Mouse (Mus musculus) midbrain, postnatal 0 days (tissue): ENCODE measurements around the gene Gm47995. TPM values are rescaled to one million over a fixed set of nuclear protein-coding genes. Genes with fewer than 3 reads are reported as not detected.

Experiments used
- ATAC-seq: fragments of 200-750 bp; cut with Nextera tagmentation; 2 replicates; pipeline ENCODE4 v1.8.0; 2017; ENCODE audit warnings: moderate number of reproducible peaks, mild to moderate bottlenecking, moderate TSS enrichment, moderate library complexity; ENCODE audit not compliant: low FRiP score
- DNase-seq: peaks from one replicate; pipeline ENCODE4 v3.0.0-alpha.2; 2015; ENCODE audit warnings: low spot score
- H3K27ac ChIP-seq: fragments of 300-500 bp; sonication (generic); 2 replicates; pipeline ENCODE4 v1.5.1; 2014; ENCODE audit warnings: low read depth, mild to moderate bottlenecking, low read length, mixed read lengths
- H3K27me3 ChIP-seq: fragments of 300-500 bp; sonication (generic); 2 replicates; pipeline ENCODE4 v1.6.1; 2014; ENCODE audit warnings: low read length, control low read depth, mixed read lengths; ENCODE audit not compliant: insufficient read depth
- H3K36me3 ChIP-seq: fragments of 300-500 bp; sonication (generic); 2 replicates; pipeline ENCODE4 v1.6.1; 2014; ENCODE audit warnings: low read length, control low read depth, mixed read lengths; ENCODE audit not compliant: insufficient read depth
- H3K4me1 ChIP-seq: fragments of 300-500 bp; sonication (generic); 2 replicates; pipeline ENCODE4 v1.6.1; 2014; ENCODE audit warnings: mild to moderate bottlenecking, control low read depth, antibody characterized with exemption, low read length, mixed read lengths; ENCODE audit not compliant: insufficient read depth
- H3K4me2 ChIP-seq: fragments of 300-500 bp; sonication (generic); 2 replicates; pipeline ENCODE4 v1.6.1; 2014; ENCODE audit warnings: low read depth, mild to moderate bottlenecking, low read length, mixed read lengths; ENCODE audit not compliant: poor library complexity, severe bottlenecking
- H3K4me3 ChIP-seq: fragments of 300-500 bp; sonication (generic); 2 replicates; pipeline ENCODE4 v1.5.1; 2014; ENCODE audit warnings: low read depth, mild to moderate bottlenecking, low read length, moderate library complexity
- H3K9ac ChIP-seq: fragments of 300-500 bp; sonication (generic); replicated peaks from 2 replicates; pipeline ENCODE4 v1.6.1; 2014; ENCODE audit warnings: mild to moderate bottlenecking, low read length, moderate library complexity, mixed read lengths; ENCODE audit not compliant: poor library complexity, severe bottlenecking
- H3K9me3 ChIP-seq: fragments of 300-500 bp; sonication (generic); 2 replicates; pipeline ENCODE4 v1.6.1; 2016; ENCODE audit warnings: low read length, control low read depth
- CTCF ChIP-seq: IDR thresholded peaks from 2 replicates; pipeline ENCODE4 v1.5.1; 2016; ENCODE audit warnings: antibody characterized with exemption, mild to moderate bottlenecking
- WGBS: fragments of 180-500 bp; shearing (Covaris S2); extraction: QIAGEN DNeasy Blood & Tissue Kit; methylation state at CpG from one replicate; pipeline ENCODE4 v1.1.7; 2014; 5-methylcytosine and 5-hydroxymethylcytosine counted together
- polyA plus RNA-seq: library from polyadenylated mRNA; unstranded; fragments of >200 nt; fragmentation: Nextera tagmentation; extraction: Ambion mirVana; gene quantifications from 2 replicates; pipeline ENCODE4 v1.2.1, GENCODE M21; 2015
- total RNA-seq: library from RNA; depleted of rRNA; stranded (reverse); fragments of >200 nt; gene quantifications from 2 replicates; pipeline ENCODE4 v1.2.3, GENCODE M21; 2014

The Gm47995 gene
- total and polyA plus RNA-seq, 2 experiments from 2014 or later: not detected

DNA sequence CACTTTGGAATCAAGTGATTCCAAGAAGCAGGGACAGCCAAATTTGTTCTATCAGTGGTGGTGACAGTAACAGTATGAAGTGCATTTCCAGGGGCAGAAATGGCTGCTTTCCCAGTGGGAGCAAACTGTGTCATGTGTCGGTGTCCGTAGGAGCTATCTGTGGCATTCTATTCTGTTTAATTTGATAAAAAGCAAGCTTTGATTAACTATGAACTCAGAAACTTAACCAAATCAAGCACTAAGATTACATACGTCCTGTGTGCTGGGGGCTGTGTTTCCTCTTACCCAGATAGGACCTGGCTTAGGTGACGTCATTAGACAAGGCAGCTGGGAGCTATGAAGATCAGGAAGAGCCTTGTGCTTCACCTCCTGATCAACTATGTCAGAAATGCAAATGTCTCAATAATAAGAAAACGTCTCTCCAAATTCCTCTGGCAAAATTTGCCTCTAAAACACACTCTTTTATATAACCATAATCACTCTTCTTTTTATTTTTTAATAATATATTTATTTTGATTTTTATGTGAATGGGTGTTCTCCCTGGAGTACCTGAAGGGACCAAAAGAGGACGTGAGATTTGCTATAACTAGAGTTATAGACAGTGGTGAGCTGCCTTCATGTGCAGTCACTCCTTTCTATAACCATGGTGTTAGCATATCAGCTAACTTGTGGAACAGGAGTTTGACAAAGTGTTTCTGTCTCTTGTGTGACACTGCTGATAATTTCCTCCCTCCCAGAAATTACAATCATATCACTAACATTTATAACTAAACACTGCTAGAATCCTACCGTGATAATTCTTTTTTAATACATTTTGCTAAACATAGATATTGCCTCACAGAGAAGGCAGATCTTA, 41.2 kb upstream of the Gm47995 start:
- Histone ChIP-seq H3K9ac (no peak overlapping the region), H3K4me2 (no peak overlapping the region)
- no peak for TF ChIP-seq CTCF

DNA sequence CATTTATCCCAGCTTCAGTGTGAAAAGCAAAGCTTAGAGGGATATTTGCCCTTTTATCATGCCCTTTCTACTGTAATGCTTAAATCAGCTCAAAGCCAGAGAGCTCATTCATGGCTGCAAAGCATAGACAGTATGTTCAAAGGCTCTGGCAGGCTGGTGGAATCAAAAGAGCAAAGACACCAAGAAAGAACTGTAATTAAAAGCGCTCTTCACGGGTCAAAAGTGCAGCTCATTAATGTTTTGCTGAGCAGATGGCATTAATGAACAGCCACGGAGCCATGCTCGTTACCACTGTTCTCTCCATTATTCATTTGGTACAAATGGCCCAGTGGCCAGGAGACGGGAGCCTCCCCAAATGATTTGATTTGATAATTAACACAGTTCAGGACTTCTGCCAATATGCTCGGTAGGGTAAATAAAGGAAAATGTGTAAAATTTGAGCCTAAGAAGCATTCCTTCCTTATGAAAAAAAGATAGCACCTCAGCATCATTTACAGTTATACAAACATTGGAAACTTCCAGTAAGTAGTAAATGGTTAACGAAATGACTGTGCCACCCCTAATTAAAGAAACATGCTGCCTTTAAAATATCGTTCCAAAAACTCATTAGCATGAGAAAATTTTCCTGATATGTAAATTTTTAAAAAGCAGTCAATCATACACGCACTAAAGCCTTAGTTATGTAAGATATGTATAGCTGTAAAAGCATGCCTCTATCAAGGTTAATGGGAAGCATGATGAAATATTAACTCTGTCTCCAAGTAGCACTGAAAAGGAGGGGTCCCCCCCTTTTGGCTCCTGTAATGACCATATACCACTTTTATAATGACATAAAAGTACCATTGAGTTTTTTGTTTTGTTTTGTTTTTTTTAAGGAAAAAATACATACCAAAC, 40.0 kb upstream of the Gm47995 start:
- peak; percentile 39 for DNase-seq
- 43% methylated on average over 9 of the region's 9 CpGs for whole genome bisulfite sequencing

More for the DNA sequence above, 41.2 kb upstream of the Gm47995 start:
- H3K27me3 ChIP-seq: no peaks in the 10 kb centered on the region
- H3K4me1 ChIP-seq: no peaks in the 10 kb centered on the region
- no peaks in the 10 kb centered on the region for H3K9me3 ChIP-seq
- DNase-seq: no peak
- 81% methylated on average over 7 of the region's 7 CpGs for WGBS
- no peak for ATAC-seq
- H3K4me3 ChIP-seq: no peak overlapping the region
- no peak overlapping the region for H3K27ac ChIP-seq
- no peaks in the 10 kb centered on the region for H3K36me3 ChIP-seq

DNA sequence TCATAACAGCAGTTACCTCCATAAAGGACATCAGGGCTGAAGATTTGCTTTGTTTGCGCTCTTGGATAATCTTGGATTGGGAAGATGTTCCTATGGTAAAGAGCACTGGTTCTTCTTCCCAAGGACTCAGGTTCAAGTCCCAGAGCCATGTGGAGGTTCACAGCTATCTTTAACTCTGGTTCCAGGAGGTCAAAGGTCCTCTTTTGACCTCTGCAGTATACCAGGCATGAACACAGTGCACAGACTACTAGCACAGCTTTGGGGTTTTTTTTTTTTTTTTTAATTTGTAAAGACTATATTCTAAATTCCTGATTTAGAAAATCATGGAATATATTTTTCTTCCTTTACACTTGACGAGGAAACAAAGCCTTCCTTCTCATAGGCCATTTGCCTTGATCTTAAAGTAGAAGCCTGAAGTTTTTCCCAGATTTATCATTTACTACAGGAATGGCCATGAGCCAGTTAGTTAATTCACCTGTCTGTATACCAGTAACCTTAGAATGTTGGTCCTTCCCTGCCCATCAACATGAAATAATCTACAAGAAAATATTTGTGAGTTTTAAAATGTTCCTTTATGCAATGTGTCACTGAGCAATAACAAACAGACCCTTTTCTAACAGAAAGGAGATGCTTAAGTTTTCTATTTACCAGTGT, 39.3 kb upstream of the Gm47995 start:
- ATAC-seq: no peak
- 91% methylated on average over 2 of the region's 2 CpGs for WGBS
- H3K27ac ChIP-seq: no peak overlapping the region
- no peaks in the 10 kb centered on the region for H3K4me1 ChIP-seq
- DNase-seq: no peak
- H3K36me3 ChIP-seq: no peaks in the 10 kb centered on the region
- H3K4me2 ChIP-seq: no peak overlapping the region
- H3K9me3 ChIP-seq: no peaks in the 10 kb centered on the region
- no peak overlapping the region for H3K9ac ChIP-seq
- no peak overlapping the region for H3K4me3 ChIP-seq
- no peaks in the 10 kb centered on the region for H3K27me3 ChIP-seq
- TF ChIP-seq CTCF: no peak

More for the DNA sequence above, 40.0 kb upstream of the Gm47995 start:
- Histone ChIP-seq H3K27ac (no peak overlapping the region), H3K4me2 (no peak overlapping the region), H3K9me3 (no peaks in the 10 kb centered on the region), H3K36me3 (no peaks in the 10 kb centered on the region), H3K4me1 (no peaks in the 10 kb centered on the region), H3K9ac (no peak overlapping the region), H3K4me3 (no peak overlapping the region), H3K27me3 (no peaks in the 10 kb centered on the region)
- peak; percentile 34; the same call in 1 of the 2 replicates for ATAC-seq
- TF ChIP-seq CTCF: no peak

DNA sequence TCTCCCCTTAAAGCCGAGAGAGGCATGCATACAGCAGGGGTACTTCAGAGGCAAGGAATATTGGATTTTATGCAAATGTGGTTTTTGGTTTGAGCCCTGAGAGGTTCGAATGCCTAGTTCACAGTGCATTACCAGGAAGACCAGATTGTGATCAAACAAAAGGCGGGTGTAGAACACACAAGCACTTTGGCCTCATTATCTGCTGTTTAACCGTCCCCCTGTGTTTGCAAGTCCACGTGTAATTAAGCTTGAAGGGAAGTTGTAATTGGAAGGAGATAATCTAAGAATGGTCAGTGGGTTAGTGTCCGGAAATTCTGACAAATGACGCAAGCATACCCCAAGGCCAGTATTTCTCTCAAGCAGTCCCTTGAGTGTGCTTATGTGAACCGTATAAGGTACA, 32.2 kb upstream of the Gm47995 start:
- DNase-seq (no peak), ATAC-seq (no peak)
- WGBS: 36% methylated on average over 8 of the region's 8 CpGs
- H3K9me3 ChIP-seq: no peaks in the 10 kb centered on the region
- H3K9ac ChIP-seq: no peak overlapping the region
- no peak for TF ChIP-seq CTCF
- no peaks in the 10 kb centered on the region for H3K36me3 ChIP-seq
- H3K4me1 ChIP-seq: no peaks in the 10 kb centered on the region; the same call in 1 of the 2 replicates
- no peak overlapping the region for H3K27ac ChIP-seq
- H3K4me2 ChIP-seq: no peak overlapping the region
- H3K4me3 ChIP-seq: no peak overlapping the region
- H3K27me3 ChIP-seq: no peaks in the 10 kb centered on the region

DNA sequence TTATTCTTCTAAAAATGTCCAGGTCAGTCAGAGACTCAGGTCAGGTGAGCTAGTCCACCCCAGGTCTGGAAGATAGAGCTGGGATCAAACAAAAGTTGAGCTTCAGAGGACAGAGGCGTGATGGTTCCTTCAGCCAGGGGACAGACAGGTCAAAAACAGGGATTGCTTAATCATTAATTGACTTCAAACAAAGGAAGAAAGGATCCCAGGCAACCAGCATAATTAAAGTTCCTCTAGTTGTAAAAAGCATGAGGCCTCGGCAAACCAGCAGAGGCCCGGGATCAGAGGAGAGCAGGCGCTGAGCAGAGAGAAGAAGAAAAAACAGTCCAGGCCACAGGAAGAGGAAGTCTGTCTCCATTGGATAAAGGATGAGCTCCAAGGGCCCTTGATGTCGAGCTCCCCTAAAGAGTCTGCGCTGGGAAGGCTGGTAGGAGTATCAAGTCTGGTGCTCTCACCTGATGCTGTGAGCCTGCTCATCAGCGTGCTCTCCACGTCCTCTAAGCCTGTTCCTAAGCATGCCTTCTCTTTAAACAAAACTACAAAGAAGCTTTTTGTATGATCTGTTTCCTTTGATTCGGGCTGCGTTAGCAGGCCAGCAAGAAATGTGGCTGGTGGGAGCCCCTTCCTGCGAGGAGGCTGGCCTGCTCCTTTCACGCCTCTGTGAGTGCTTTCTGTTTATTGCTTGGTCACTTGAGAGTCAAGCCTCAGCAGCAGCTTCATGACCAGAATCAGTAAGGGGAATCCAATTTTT, 30.8 kb upstream of the Gm47995 start:
- no peak overlapping the region; the same call in 1 of the 2 replicates for H3K4me2 ChIP-seq
- TF ChIP-seq CTCF: no peak
- no peak overlapping the region for H3K4me3 ChIP-seq
- peak; percentile 55 for DNase-seq
- ATAC-seq: peak; percentile 68
- H3K9me3 ChIP-seq: no peaks in the 10 kb centered on the region
- no peaks in the 10 kb centered on the region; the same call in 1 of the 2 replicates for H3K4me1 ChIP-seq
- H3K9ac ChIP-seq: no peak overlapping the region
- H3K36me3 ChIP-seq: no peaks in the 10 kb centered on the region
- 14% methylated on average over 12 of the region's 12 CpGs for WGBS
- no peaks in the 10 kb centered on the region for H3K27me3 ChIP-seq
- H3K27ac ChIP-seq: 0 out of 2 replicates have a peak overlapping the region, but pooled peaks have one; percentile 20
